Mouse (Mus musculus) frontal cortex, postnatal 25 days (tissue): ENCODE data around the gene Aggf1.
"Not testable (repeated sequence)": the region's sequence is repeated elsewhere in the genome, so short reads cannot be mapped to it uniquely, and the experiment has no call there.

Source experiments
- DNase-seq, 2 experiments: peaks; one replicate each; pipeline ENCODE4 v3.0.0; 2022; ENCODE audit warnings: low spot score in 2 of 2

The Aggf1 gene

DNA sequence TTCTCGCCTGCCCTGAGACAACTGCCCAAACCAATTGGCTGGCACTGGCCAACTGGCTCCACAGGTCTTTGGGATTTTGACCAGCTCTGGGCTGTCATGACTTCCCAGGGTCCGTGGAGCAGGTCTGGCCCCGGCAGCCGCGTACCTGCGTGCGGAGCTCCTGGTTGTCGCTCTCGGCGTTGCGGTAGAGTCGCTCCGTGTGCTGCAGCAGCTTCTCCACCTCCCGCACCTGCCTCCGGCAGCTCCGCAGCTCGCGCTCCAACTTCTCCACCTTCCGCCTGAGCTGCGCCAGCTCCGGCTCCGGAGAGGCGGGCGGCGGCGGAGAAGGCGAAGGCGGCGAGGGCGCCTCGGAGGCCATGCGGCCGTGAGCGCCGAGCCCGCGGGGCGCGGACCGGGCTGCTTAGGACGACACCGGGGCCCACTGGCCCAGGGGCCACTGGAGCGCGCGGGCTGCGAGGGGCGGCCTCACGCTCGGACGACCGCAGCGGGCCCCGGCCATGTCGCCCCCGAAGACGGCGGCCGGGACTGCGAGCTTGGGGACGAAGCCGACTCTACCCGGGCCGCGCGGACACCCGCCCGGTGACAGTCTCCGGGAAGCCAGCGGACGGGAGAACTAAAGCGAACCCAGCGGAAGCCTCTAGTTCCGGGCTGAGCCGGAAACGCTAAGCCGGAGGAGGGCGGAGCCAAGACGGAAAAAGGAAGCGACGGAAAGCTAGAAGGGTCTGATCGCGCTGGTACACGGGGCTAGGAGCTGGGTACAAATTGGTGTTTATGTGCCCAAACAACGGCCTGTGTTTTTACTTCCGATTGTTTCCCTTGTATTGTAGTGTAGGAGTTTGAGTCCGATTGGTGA, at the start of gene Aggf1:
Gene Aggf1 (minus strand): TSS at position 652 of the 853 bp plus-strand sequence.
- peak; percentile 80 to 88 for DNase-seq

GRCm38 (mm10) chr13:95424932-95425331, 49.8 kb upstream of the Aggf1 start:
- DNase-seq: peak in 1 of 2 experiments; percentile 6

DNA sequence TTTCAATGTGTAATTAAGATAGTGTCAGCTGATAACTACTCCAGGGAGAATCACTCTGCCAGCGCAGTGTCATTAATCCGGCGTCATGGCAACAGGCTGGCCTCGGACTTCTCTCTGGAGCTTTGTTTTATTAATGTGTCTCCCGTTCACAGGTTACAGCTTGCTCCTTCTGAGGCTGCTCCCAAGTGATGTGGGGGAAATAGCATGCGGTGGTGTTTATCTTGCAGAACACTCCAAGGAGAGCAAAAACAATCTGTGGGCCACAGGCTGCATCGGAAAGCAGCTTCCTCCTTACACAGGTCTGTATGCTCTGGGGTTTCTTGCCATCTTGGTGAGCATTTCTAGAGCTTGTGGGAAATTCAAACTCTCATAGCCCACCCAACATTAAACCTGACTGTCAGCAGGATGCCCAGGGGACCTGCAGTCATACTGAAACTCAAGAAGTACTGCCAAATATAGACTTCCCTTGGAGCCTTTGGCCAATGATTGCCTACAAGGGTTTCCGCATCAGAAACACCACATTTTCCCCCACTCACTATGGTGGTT, 44.1 kb upstream of the Aggf1 start:
- DNase-seq: no peak

DNA sequence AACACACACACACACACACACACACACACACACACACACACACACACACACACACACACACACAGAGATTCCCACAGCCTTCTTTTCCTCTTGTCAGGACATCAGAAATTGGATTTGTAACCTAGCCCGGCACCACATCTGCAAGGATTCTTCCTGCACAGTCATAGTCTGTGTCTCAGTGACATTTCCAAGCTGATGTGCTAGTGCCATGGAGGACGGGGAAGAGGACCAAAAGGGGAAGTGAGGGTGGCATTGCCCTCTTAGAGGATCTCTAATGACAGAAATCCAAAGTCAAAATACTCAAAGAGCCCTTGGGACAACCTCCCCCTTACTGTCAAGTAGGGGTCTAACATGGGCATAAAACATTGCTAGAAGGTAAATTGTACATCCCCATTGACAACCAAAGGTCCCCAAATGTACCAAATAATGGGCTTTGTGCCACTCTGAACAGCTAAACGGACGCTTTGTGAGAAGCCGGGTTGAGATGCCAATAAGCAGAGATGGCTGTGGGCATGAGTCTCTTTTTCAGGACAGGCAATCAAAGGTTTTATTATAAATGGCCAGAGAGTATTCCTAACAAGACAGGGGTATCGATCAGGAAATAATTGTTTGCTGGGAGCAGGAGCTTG, 43.5 kb upstream of the Aggf1 start:
- no peak for DNase-seq

DNA sequence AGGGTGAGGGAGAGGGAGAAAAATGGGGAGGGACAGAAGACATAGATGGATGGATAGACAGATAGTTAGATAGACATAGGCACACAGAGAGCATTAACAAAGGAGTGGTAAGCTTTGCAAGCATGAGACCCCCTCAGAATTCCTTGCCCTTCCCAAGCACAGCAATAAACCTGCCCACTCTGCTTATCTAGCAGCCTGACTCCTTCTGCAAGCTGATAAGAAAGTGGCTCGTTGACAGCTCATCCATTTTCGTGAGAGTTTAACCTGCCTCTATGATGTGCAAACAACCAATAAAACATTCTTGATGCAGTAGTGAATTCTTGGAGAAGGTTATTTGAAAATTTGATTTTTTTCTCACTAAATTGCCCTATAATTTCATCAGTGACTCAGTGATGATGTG, 37.1 kb upstream of the Aggf1 start:
- no peak for DNase-seq

DNA sequence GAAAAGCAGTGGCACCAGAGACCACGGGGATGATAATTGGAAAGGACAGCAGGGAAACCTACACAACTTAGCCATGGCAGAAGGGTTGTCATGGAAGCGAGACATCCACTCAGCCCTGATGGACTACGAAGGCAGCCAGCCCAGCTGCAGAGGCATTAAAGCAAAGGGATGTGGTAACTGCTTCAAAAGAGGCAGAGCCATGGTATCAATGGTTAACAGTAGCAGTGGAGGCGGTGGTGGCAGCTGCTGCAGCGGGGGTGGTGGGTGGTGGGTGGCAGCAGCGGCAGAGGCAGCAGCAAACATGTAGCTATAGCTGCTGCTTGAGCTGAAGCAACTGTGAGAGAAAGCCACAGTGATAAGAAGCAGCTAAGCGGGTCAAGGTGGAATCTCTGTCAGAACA, 18.1 kb upstream of the Aggf1 start:
- no peak for DNase-seq

- DNase-seq: peak; percentile 59 to 67
These were observed 15.0 kb upstream of the Aggf1 start for GRCm38 (mm10) chr13:95389866-95390865.

DNA sequence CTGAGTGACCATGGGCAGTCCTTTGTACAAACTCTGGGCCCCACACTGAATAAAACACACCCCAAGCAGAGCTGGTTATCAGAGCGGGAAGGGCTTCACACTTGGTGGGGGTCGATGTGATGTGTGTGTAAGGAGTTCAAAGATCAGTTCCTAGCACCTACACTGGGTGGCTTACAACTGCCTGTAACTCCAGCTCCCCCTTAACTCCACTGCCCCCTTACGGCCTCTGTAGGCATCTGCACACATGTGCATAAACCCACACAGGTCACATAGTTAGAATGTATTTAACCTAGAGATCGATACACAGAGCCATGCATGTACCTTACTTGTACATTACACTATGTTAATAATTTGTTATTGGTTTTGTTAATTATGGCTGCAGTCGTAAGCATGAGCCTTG, 13.1 kb upstream of the Aggf1 start:
- DNase-seq: no peak

DNA sequence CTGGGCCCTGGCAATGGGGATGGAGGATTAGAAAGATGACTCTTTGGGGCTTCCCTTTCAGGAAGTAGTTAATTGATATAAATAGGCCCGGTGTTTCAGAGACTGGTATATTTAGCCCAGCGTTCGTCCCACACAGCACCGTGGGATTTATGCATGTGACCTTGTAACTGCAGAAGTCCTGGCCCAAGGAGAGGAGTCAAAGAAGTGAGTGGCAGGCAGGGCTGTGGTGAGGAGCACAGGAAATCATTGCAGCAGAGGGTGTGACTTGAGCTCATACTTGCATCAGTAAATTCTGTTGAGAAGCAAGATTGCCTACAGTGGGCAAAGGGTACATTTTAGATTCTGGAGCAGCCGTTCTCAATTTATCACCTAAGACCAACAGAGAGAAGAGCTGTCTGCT, 7.3 kb upstream of the Aggf1 start:
- no peak for DNase-seq

DNA sequence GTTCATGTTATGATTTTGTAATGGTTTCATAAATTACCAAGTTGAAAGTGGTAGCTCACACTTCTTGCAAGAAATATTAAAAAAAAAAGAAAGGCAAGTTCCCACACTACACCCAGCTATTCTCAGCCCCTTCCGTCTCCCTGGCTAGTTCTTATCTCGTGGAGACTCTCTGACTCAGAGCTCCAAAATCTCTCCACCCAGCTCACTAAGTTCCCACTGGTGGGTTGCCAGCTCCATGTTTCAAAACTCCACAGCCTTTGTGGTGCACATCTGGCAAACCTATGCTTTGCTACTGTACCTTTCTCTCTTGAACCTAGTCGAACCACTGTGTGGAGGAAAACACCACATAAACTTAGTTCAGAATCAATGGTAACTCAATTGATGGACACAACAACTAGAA, 3.5 kb upstream of the Aggf1 start:
- DNase-seq: no peak

DNA sequence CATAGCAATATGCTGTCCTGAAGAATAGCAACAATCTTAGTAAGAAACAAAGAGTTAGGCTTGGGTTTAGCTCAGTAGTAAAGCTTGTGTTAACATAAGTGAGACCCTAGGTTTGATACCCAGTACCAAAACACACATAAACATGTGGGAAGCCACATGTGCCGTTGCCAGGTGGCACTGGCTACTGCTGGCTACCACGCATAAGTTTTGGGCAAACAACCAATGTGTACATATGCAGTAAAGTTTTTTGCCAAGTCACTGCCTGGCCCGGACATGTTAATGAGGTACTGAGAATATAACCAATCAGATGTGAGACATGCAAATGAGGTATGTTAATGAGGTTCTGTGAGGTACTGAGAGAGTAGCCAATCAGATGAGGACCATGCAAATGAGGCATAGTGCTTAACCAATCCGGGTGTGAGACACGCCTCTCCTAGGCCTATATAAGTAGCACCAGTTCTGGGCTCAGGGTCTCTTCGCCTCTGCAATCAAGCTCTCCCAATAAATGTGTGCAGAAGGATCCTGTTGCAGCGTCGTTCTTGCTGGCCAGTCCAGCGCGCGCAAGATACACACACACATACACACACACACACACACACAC, 1.6 kb upstream of the Aggf1 start:
- DNase-seq: not testable (repeated sequence)

DNA sequence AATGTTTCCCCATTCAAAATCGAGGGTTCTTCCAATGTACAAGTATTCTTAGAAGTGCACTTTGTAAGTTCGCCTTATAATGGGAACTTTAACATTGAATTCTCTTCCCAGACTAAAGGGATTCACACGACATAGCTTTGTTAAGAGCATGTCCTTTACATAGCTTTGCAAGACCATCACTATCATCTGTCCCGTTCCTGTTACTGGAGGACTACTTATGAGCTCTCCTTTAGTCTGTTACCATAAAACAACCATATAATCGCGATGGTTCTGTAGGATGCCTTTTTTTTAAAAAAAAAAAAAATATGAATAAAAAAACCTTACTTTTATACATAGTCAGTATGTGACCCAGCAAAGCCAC, 382 bp upstream of the Aggf1 start:
- DNase-seq: no peak

DNA sequence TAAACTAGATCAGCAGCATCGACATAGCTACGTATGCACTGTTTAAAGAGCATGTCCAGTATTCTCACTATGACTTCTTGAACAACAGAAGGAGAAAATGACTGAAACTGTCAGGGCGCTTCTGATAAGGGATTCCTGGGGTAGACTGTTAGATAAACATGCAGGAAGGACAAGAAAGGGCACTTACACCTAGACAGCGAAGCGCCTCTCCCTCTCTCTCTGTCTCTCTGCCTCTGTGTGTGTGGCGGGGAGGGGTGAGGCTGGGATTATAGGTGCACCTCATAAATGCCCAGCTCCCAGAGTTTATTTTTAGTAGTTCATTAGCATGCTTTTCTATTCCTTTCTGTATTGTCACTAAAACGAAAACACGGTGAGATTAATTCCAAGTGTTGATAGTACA, 8.8 kb downstream of the Aggf1 start:
- DNase-seq: no peak

DNA sequence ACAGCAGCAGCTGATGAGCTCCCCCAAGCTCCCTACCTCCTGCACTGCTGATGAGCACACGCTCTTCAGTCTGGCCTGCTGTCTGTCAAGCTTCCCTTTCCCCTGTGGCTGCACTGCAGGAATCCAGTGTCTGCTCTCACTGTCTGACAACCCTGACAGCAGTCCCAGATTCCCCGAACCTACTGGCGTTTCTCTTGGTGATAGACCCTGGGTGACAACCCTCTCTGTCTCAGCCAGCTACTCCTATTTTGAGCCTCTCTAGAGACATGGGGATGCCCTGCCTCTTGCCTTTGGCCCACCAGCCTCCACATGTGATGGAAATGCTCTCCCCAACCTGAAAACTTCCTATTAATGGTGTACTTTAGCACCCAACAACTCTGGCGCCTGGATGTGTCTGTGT, 11.7 kb downstream of the Aggf1 start:
- DNase-seq: no peak

- no peak for DNase-seq
These were observed 16.9 kb downstream of the Aggf1 start for GRCm38 (mm10) chr13:95358223-95358622.

DNA sequence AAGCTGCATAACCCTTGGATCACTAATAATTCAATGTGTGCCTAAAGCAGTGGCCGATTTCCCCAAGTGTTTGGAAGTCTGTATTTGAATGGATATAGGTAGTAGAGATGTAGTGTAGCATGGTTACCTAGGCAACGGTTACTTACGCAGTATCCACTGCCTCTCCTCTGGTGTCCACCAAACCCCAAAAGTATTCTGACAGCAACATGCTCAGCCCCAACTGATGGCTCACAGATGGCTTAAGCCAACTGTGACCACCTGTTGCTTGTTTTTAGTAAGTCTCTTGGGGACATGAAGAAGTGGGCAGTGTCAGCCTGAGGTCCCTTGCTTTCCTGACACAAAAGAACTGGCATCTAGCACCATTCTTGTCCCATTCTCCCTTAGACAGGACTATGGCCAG, 26.7 kb downstream of the Aggf1 start:
- DNase-seq: no peak

DNA sequence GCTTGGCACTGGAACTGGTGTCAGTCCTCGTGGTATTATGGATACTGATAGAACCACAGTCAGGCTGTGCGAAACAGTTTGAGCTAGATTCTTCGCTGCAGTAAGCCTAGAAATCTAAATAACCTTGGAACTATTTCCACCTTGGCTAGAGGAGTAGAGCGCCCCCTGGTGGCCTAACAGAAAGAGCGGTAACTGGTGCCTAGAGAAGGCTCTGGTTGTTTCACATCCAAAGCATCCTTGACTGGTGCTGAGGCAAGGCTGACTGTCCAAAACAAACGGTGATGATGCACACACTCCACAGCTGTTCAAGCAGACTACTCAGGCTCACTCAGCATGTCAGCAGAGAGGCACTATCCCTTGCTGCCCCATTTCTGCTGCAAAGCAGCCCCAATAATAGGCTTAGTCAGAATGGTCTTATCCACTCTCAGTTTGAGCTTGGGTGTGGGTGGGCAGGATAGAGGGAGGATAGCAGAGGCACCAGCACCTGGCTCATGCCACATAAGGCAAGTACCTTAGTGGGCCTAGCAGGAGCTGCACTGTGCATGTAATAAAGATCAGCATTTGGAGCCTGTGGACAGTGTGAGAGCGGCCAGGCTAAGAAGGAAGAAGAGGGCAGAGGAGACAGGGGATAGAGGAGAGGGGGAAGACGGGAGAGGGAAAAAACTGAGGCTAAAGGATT, 28.0 kb downstream of the Aggf1 start:
- DNase-seq: peak; percentile 71 to 77

DNA sequence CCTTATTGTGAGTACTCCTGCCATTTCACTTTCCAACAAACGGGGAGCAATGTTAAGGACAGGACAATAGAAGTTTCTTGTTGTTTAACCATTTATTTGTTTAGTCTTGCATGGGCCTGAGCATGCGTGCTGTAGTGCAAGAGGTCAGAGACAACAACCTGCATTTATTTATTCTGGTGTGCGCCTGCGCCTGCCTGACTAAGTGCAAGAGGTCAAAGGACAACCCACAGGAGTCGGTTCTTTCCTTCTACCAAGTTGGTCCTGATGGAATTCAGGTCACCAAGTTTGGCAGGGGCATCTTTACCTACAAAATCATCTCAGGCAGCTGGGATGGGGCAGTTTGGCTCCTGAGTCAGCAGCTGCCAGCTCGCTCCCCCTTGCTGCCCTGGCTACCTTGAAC, 29.3 kb downstream of the Aggf1 start:
- DNase-seq: no peak

DNA sequence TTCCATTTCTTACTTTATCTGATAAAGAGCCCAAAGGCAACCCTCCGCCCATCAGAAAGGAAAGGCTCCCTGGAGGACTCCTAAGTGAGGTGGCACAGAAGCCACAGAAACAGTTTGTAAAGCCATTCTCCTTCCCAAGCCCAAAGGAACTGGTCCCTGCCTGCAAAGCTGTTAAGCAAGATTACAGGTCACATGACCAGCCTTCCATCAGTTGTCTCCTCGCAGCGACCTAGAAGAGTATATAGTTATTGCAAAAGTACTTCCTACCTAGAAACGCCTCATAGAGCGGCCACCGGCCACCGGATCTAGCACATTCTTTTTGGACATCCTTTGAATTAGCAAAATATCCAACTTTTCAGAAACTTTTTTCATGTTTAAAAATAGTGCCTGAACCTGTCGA, 31.7 kb downstream of the Aggf1 start:
- DNase-seq: no peak

- DNase-seq: no peak
These were observed 39.0 kb downstream of the Aggf1 start for GRCm38 (mm10) chr13:95336122-95336677.
